Mouse (Mus musculus) T-cell, adult 66 days (primary cell): ENCODE measurements around the gene Rnf214. TPM values are rescaled to one million over a fixed set of nuclear protein-coding genes. Genes with fewer than 3 reads are reported as not detected.

ENCODE experiments used
- total RNA-seq, 2 experiments: library from RNA; stranded (reverse); gene quantifications; 3 replicates in 1 of 2; 4 replicates in 1 of 2; pipeline ENCODE4 v1.2.4; 2023

Rnf214 gene
- 10 to 100 TPM; 37.9 to 41.9 TPM for total RNA-seq

DNA sequence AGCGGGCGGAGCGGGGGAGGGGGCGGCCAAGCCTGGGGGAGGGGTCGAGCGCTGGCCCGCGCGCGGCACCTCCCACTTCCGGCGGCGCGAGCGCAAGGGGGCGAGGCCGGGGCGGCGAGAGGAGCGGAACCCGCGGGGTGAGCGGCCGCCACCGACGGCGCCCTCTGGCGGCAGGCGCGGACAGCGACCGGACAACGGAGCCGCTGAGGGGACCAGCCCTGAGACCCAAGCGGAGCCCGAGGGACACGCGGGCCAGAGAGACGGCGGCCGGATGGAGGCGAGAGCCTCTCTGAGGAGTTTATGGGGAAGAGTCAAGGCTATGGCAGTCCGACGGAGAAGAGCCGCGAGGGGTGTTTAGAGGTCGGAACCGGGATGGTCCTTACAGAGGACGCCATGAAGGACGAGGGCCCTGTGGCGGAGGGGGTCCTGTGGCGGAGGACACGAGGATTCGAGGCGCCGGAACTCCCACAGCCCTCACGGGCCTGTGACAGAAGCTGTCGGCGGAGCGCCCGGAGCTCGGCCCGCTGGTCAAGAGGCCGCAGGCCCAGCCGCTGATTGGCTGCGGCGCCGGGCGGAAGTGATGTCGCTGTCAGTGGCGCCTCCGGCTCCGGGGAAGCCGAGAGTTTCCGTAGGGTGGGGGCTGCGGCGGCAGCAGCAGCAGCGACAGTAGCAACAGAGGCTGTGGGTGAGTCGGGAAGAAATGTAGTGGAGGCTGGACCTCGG is at the start of gene Rnf214, which contains the start of gene Pcsk7:
Gene Rnf214 (minus strand): TSS at position 557 of the 723 bp plus-strand sequence.
Gene Pcsk7 (plus strand): TSS at position 143 of the 723 bp plus-strand sequence.

DNA sequence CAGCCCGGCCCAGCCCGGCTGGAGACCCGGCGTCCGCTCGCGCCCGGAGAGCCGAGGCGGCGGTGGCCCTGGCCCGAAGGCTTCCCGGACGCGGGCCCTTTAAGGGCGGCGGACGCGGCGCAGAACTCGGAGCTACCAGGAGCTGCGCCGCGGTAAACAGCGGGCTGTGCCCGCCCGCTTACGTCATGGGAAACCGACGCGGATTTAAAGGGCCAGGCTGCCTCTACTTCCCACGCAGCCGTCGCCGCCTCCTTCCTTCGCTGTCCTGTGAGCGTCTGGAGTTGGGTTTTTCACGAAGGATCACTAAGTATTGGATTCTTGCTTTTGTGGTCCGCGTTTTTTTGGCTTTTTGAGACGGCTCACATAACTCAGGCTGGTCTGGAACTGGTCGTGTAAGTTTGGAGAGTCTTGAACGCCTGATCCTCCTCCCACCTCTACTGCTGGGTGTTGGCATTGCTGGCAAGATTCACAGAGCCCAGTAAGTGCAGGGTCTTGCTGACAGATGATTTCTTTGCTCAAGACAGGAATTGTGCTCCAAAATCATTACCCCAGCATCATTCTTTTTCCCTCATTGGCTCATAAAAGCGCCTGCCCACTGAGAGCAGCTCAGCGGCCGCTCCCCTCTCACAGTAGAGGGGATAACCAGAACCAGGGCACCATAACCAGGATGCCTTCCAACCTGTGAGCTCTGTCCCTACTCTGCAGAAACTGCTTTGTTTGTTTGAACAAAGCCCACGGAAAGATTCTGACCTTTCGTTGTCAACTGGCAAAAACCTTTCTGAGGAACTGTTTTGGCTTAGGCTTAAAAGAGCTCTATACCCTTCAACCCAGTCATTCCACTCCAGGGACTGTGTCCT is 48.6 kb upstream of the Rnf214 start, which contains the start of gene Sidt2:
Gene Sidt2 (minus strand): TSS at position 152 of the 857 bp plus-strand sequence.

DNA sequence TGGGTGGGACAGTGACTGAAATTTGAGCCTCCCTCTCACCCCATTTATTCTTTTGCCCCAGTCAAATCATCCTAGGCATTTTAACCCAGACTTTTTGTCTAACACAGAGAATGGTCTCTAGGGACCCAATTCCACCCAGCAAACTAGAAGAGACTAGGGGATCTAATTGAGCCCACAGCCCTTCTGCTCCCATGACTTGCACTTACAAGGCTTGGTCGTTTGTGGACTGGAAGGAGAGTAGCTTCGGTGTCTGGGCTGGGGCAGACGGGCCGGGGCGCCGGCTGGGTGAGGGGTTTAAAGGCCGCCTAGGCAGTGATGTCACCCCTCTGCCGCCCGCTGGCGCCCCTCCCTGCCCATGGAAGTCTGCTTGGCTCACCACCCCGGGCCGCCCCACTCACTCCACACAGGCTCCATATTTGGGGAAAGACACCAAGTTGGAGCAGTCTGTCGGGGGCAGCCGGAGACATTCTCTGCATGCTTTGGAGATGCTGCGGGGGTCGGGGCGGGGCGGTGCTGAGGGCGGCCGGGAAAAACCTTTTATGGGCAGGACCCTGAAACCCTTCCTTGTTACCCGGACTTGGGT is 29.0 kb upstream of the Rnf214 start, which contains the start of gene Tagln:
Gene Tagln (minus strand): TSS at position 431 of the 583 bp plus-strand sequence.

DNA sequence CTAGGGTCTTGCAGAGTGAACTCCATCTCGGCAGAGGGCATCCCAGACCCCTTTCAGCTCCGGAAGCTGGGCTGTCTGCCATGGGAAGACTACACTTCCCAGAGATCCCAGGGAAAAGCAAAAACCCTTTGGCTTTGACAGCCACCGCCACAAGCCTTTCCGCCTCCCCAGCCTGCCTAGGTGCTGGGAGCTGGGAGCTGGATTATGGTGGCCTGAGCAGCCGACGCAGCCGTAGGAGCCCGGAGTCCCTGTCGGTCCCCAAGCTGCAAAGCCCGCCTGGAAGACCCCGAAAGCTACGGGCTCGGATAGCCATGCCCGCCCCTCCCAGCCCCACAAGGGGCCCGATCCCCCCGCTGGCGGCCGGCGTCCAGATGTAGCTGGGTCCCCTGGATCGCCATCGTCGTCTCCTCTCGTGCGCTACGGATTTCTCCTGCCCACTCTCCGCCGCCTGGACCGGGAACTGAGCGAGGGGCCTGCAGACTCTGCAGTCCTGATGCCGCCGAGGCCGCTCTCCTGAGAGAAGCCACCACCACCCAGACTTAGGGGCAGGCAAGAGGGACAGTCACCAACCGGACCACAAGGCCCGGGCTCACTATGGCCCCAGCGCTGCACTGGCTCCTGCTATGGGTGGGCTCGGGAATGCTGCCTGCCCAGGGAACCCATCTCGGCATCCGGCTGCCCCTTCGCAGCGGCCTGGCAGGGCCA is 68.1 kb downstream of the Rnf214 start, which contains the start of gene Bace1:
Gene Bace1 (plus strand): TSS at position 147 of the 705 bp plus-strand sequence.

DNA sequence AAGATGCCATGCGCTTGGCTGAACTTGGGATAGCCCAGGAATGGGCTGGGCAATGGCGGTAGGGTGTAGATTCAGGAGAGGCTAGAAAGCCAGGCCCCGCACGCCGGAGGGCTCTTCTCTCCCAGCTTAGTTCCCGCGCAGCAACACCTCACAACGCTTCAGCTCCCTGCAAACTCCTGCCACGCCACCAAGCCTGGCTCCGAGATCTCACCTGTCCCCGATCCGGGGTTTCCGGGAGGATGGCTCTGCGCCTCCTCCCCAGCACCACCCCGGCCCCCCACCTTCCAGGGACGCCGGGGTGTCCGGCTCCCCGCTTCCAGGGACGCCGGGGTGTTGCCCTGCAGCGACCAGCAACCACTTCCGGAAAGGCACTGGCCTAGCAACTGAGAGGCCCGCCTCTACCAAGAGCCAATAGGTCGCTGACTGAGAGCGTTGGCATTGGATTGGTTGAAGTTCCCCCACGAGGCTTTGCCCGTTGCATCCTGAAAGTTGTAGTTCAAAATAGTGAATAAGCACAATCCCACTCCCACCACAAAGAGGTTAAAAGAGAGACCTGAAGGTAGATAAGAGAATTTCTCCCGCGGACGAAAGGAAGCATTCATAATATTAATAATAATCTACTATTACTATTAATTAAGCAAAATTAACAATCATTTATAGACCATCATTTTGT is 78.3 kb downstream of the Rnf214 start, which contains the start of gene Cep164:
Gene Cep164 (minus strand): TSS at position 401 of the 673 bp plus-strand sequence.

Other genes starting within 250 kb of the Rnf214 start
- 10 to 100 TPM; 39.4 to 41.4 TPM for gene Cep164, start 78.2 kb downstream of the Rnf214 start, total RNA-seq
- gene Bace1, start 68.3 kb downstream of the Rnf214 start, total RNA-seq, result 1 to 10 TPM; 1.7 to 2.6 TPM
- gene Pcsk7, start 414 bp downstream of the Rnf214 start, total RNA-seq, result 10 to 100 TPM; 76.1 to 82.6 TPM
- gene Tagln, start 29.1 kb upstream of the Rnf214 start, total RNA-seq, result 1 to 10 TPM; 1.3 to 1.9 TPM
- 100 to 1,000 TPM; 290 to 308 TPM for gene Sidt2, start 48.3 kb upstream of the Rnf214 start, total RNA-seq
- gene Pafah1b2, start 105.8 kb upstream of the Rnf214 start, total RNA-seq, result 10 to 100 TPM; 61.0 to 73.3 TPM
- 10 to 100 TPM; 65.8 to 66.8 TPM for gene Sik3, start 105.9 kb upstream of the Rnf214 start, total RNA-seq